Mouse (Mus musculus) CH12.LX (cell line): Measurements from ENCODE around the gene 1700029P11Rik. TPM values are rescaled to one million over a fixed set of nuclear protein-coding genes. Genes with fewer than 3 reads are reported as not detected.

ENCODE experiments used
- DNase-seq: peaks from one replicate; pipeline ENCODE4 v3.0.0-alpha.2; 2013; ENCODE audit errors: extremely low read depth
- H3K27ac ChIP-seq: 2 replicates; pipeline ENCODE4 v1.5.1; 2012; ENCODE audit warnings: low read depth, mild to moderate bottlenecking, control low read depth, moderate library complexity; ENCODE audit not compliant: insufficient read depth
- H3K27me3 ChIP-seq: replicated peaks from 2 replicates; pipeline ENCODE3; 2012; ENCODE audit warnings: inconsistent platforms
- H3K36me3 ChIP-seq, 2 experiments: replicated peaks in 1 of 2; 2 replicates each; pipeline versions ENCODE3 to v1.6.1; 2012; ENCODE audit warnings: inconsistent platforms in 1 of 2, low read length in 1 of 2, mild to moderate bottlenecking in 1 of 2, mixed read lengths in 1 of 2, moderate library complexity in 1 of 2; ENCODE audit not compliant: control insufficient read depth in 1 of 2, insufficient read depth in 1 of 2
- H3K4me1 ChIP-seq, 2 experiments: 2 replicates each; pipeline ENCODE4 v1.6.1; 2012; ENCODE audit warnings: inconsistent platforms in 1 of 2, moderate library complexity in 1 of 2; ENCODE audit not compliant: insufficient read depth in 2 of 2, control insufficient read depth in 1 of 2
- H3K4me2 ChIP-seq: 2 replicates; pipeline ENCODE4 v1.6.1; 2012; ENCODE audit warnings: low read depth, mild to moderate bottlenecking, control low read depth; ENCODE audit not compliant: poor library complexity, insufficient read depth, severe bottlenecking
- H3K4me3 ChIP-seq, 3 experiments: fragments of 150-350 bp in 1 of 3; sonication (generic) in 1 of 3; replicated peaks in 1 of 3; 2 replicates each; pipeline versions ENCODE3 to v1.5.1; 2011 to 2012; ENCODE audit warnings: low read depth in 2 of 3, low read length in 2 of 3, mild to moderate bottlenecking in 2 of 3, moderate library complexity in 2 of 3, control low read depth in 1 of 3, improper control_type of control experiment in 1 of 3, inconsistent platforms in 1 of 3, mixed read lengths in 1 of 3; ENCODE audit not compliant: poor library complexity in 1 of 3
- H3K79me2 ChIP-seq: replicated peaks from 2 replicates; pipeline ENCODE4 v1.6.1; 2012; ENCODE audit warnings: mild to moderate bottlenecking, moderate library complexity; ENCODE audit not compliant: control insufficient read depth, poor library complexity, insufficient read depth, severe bottlenecking; ENCODE audit errors: extremely low read depth
- H3K9ac ChIP-seq: 2 replicates; pipeline ENCODE4 v1.6.1; 2012; ENCODE audit warnings: low read depth, mild to moderate bottlenecking, control low read depth, moderate library complexity; ENCODE audit not compliant: insufficient read depth
- H3K9me3 ChIP-seq: replicated peaks from 2 replicates; pipeline ENCODE3; 2012; ENCODE audit warnings: low read length, inconsistent platforms, mixed read lengths
- BHLHE40 ChIP-seq: IDR thresholded peaks from 2 replicates; pipeline ENCODE4 v1.6.1; 2011; ENCODE audit warnings: mild to moderate bottlenecking, low read depth, low read length, improper control_type of control experiment
- CHD1 ChIP-seq: IDR thresholded peaks from 2 replicates; pipeline ENCODE4 v1.6.1; 2012; ENCODE audit warnings: low read depth, low read length, improper control_type of control experiment, inconsistent platforms
- CHD2 ChIP-seq: IDR thresholded peaks from 2 replicates; pipeline ENCODE4 v1.6.1; 2011; ENCODE audit warnings: low read length, improper control_type of control experiment
- CTCF ChIP-seq, 2 experiments: IDR thresholded peaks in 1 of 2; conservative IDR thresholded peaks in 1 of 2; 2 replicates each; pipeline ENCODE4 v1.5.1; 2011 to 2012; ENCODE audit warnings: low read depth in 2 of 2, low read length in 2 of 2, improper control_type of control experiment in 1 of 2, inconsistent platforms in 1 of 2, mild to moderate bottlenecking in 1 of 2, moderate library complexity in 1 of 2
- E2F4 ChIP-seq: IDR thresholded peaks from 2 replicates; pipeline ENCODE4 v1.6.1; 2011; ENCODE audit warnings: low read depth, low read length, improper control_type of control experiment; ENCODE audit not compliant: insufficient replicate concordance
- ELF1 ChIP-seq: IDR thresholded peaks from 2 replicates; pipeline ENCODE4 v1.6.1; 2014; ENCODE audit warnings: low read depth, mild to moderate bottlenecking, inconsistent platforms, low read length, improper control_type of control experiment
- EP300 ChIP-seq: IDR thresholded peaks from 2 replicates; pipeline ENCODE4 v1.6.1; 2011; ENCODE audit warnings: low read length, improper control_type of control experiment
- ETS1 ChIP-seq: conservative IDR thresholded peaks from 2 replicates; pipeline ENCODE4 v1.6.1; 2012; ENCODE audit warnings: low read depth, mild to moderate bottlenecking, inconsistent platforms, low read length, improper control_type of control experiment, moderate library complexity
- GABPA ChIP-seq: IDR thresholded peaks from 2 replicates; pipeline ENCODE4 v1.6.1; 2012; ENCODE audit warnings: low read depth, low read length, improper control_type of control experiment, inconsistent platforms; ENCODE audit not compliant: insufficient replicate concordance
- HCFC1 ChIP-seq: IDR thresholded peaks from 2 replicates; pipeline ENCODE4 v1.6.1; 2012; ENCODE audit warnings: low read depth, mild to moderate bottlenecking, inconsistent platforms, low read length, improper control_type of control experiment
- IRF4 ChIP-seq: IDR thresholded peaks from 2 replicates; pipeline ENCODE4 v1.6.1; 2014; ENCODE audit warnings: low read depth, mild to moderate bottlenecking, inconsistent platforms, low read length, improper control_type of control experiment
- JUN ChIP-seq: IDR thresholded peaks from 2 replicates; pipeline ENCODE4 v1.6.1; 2011; ENCODE audit warnings: low read depth, mild to moderate bottlenecking, low read length, improper control_type of control experiment, moderate library complexity; ENCODE audit not compliant: insufficient read depth
- JUND ChIP-seq: conservative IDR thresholded peaks from 2 replicates; pipeline ENCODE4 v1.6.1; 2011; ENCODE audit warnings: low read depth, low read length, improper control_type of control experiment
- KAT2A ChIP-seq: IDR thresholded peaks from 2 replicates; pipeline ENCODE4 v1.6.1; 2012; ENCODE audit warnings: low read length, improper control_type of control experiment, inconsistent platforms; ENCODE audit not compliant: insufficient replicate concordance
- MAFK ChIP-seq: IDR thresholded peaks from 2 replicates; pipeline ENCODE4 v1.6.1; 2011; ENCODE audit warnings: low read length, improper control_type of control experiment; ENCODE audit not compliant: insufficient replicate concordance
- MAX ChIP-seq: IDR thresholded peaks from 2 replicates; pipeline ENCODE4 v1.6.1; 2011; ENCODE audit warnings: low read length, improper control_type of control experiment
- MAZ ChIP-seq: IDR thresholded peaks from 2 replicates; pipeline ENCODE4 v1.6.1; 2012; ENCODE audit warnings: low read depth, mild to moderate bottlenecking, inconsistent platforms, low read length, improper control_type of control experiment, moderate library complexity
- MEF2A ChIP-seq: IDR thresholded peaks from 2 replicates; pipeline ENCODE4 v1.6.1; 2014; ENCODE audit warnings: low read depth, mild to moderate bottlenecking, inconsistent platforms, low read length, improper control_type of control experiment, borderline replicate concordance
- MXI1 ChIP-seq: IDR thresholded peaks from 2 replicates; pipeline ENCODE4 v1.6.1; 2011; ENCODE audit warnings: mild to moderate bottlenecking, low read depth, low read length, improper control_type of control experiment
- MYC ChIP-seq: IDR thresholded peaks from 2 replicates; pipeline ENCODE4 v1.6.1; 2011; ENCODE audit warnings: low read depth, mild to moderate bottlenecking, improper control_type of control experiment, low read length
- NELFE ChIP-seq: IDR thresholded peaks from 2 replicates; pipeline ENCODE4 v1.6.1; 2011; ENCODE audit warnings: low read depth, low read length, improper control_type of control experiment
- NRF1 ChIP-seq: IDR thresholded peaks from 2 replicates; pipeline ENCODE4 v1.6.1; 2014; ENCODE audit warnings: low read depth, mild to moderate bottlenecking, inconsistent platforms, low read length, improper control_type of control experiment, moderate library complexity
- PAX5 ChIP-seq: IDR thresholded peaks from 2 replicates; pipeline ENCODE4 v1.6.1; 2012; ENCODE audit warnings: low read length, inconsistent platforms, mixed read lengths
- POLR2A ChIP-seq: IDR thresholded peaks from 2 replicates; pipeline ENCODE4 v1.6.1; 2011; ENCODE audit warnings: low read depth, mild to moderate bottlenecking, improper control_type of control experiment, low read length
- POLR2AphosphoS2 ChIP-seq: IDR thresholded peaks from 2 replicates; pipeline ENCODE4 v1.6.1; 2011; ENCODE audit warnings: low read depth, low read length, improper control_type of control experiment
- RAD21 ChIP-seq: IDR thresholded peaks from 2 replicates; pipeline ENCODE4 v1.6.1; 2011; ENCODE audit warnings: low read depth, mild to moderate bottlenecking, low read length, improper control_type of control experiment, moderate library complexity
- RCOR1 ChIP-seq: conservative IDR thresholded peaks from 2 replicates; pipeline ENCODE4 v1.6.1; 2012; ENCODE audit warnings: low read depth, mild to moderate bottlenecking, inconsistent platforms, low read length, improper control_type of control experiment
- SIN3A ChIP-seq: IDR thresholded peaks from 2 replicates; pipeline ENCODE4 v1.6.1; 2012; ENCODE audit warnings: low read length, improper control_type of control experiment, inconsistent platforms
- SMC3 ChIP-seq: IDR thresholded peaks from 2 replicates; pipeline ENCODE4 v1.6.1; 2011; ENCODE audit warnings: low read depth, low read length, improper control_type of control experiment
- TBP ChIP-seq: conservative IDR thresholded peaks from 2 replicates; pipeline ENCODE4 v1.6.1; 2011; ENCODE audit warnings: low read depth, low read length, improper control_type of control experiment
- TCF12 ChIP-seq: IDR thresholded peaks from 2 replicates; pipeline ENCODE4 v1.6.1; 2014; ENCODE audit warnings: low read depth, mild to moderate bottlenecking, inconsistent platforms, low read length, improper control_type of control experiment
- UBTF ChIP-seq: IDR thresholded peaks from 2 replicates; pipeline ENCODE4 v1.6.1; 2012; ENCODE audit warnings: low read depth, mild to moderate bottlenecking, inconsistent platforms, low read length, improper control_type of control experiment, moderate library complexity
- USF1 ChIP-seq: IDR thresholded peaks from 2 replicates; pipeline ENCODE4 v1.6.1; 2014; ENCODE audit warnings: low read depth, mild to moderate bottlenecking, inconsistent platforms, low read length, improper control_type of control experiment
- USF2 ChIP-seq: conservative IDR thresholded peaks from 2 replicates; pipeline ENCODE4 v1.6.1; 2011; ENCODE audit warnings: low read depth, low read length, improper control_type of control experiment
- ZC3H11A ChIP-seq: IDR thresholded peaks from 2 replicates; pipeline ENCODE4 v1.6.1; 2012; ENCODE audit warnings: low read depth, mild to moderate bottlenecking, inconsistent platforms, low read length, improper control_type of control experiment
- ZKSCAN1 ChIP-seq: IDR thresholded peaks from 2 replicates; pipeline ENCODE4 v1.6.1; 2012; ENCODE audit warnings: low read depth, inconsistent platforms, low read length, improper control_type of control experiment, borderline replicate concordance
- ZMIZ1 ChIP-seq: IDR thresholded peaks from 2 replicates; pipeline ENCODE4 v1.6.1; 2012; ENCODE audit warnings: low read depth, mild to moderate bottlenecking, inconsistent platforms, low read length, improper control_type of control experiment
- ZNF384 ChIP-seq: IDR thresholded peaks from 2 replicates; pipeline ENCODE4 v1.6.1; 2012; ENCODE audit warnings: low read depth, low read length, improper control_type of control experiment, inconsistent platforms
- dilution Hi-C: fragments of 300-500 bp; cut with MboI; formaldehyde crosslinking; loops from 2 replicates; pipeline ENCODE4 v1.14.3; 2020; ENCODE audit warnings: low sequenced_read_pairs; ENCODE audit not compliant: extremely low pct_unique_long_range_greater_than_20kb, extremely low pct_ligation_motif_present
- in situ Hi-C: fragments of 300-500 bp; cut with MboI; formaldehyde crosslinking; loops from 3 replicates; pipeline ENCODE4 v1.14.3; 2019; ENCODE audit warnings: low sequenced_read_pairs, low pct_ligation_motif_present, low pct_unique_long_range_greater_than_20kb, mixed read lengths
- polyA plus RNA-seq: library from polyadenylated mRNA; unstranded; fragments of >175 nt; gene quantifications from 2 replicates; pipeline ENCODE4 v1.2.1, GENCODE M21; 2012; ENCODE audit warnings: low read depth; ENCODE audit not compliant: insufficient read length
- total RNA-seq, 2 experiments: library from RNA; depleted of rRNA; stranded (reverse); fragments of 300-350 nt in 1 of 2; fragments of >200 nt in 1 of 2; gene quantifications; 2 replicates each; pipeline ENCODE4 v1.2.3; 2012 to 2014

The 1700029P11Rik gene
- total and polyA plus RNA-seq, 3 experiments, result not detected

GRCm38 (mm10) chr15:81960171-81961077 lies 19.9 kb upstream of the 1700029P11Rik start, which contains the start of gene Pmm1:
TSS of gene Pmm1 (minus strand) at chr15:81960930.
- dilution Hi-C loops, result no loop called here

GRCm38 (mm10) chr15:81961078-81961451 lies 19.3 kb upstream of the 1700029P11Rik start:
- DNase-seq, result no peak
- Histone ChIP-seq H3K9ac (peak overlapping the region; percentile 66), H3K36me3 (peaks cover 11 to 27% of the 10 kb centered on the region in 2 experiments), H3K4me3 (peak overlapping the region; percentile 44 to 54 (median 47)), H3K4me2 (peak overlapping the region; percentile 76), H3K27me3 (no peaks in the 10 kb centered on the region), H3K79me2 (peaks cover 18% of the 10 kb centered on the region), H3K4me1 (peaks cover 4 to 34% of the 10 kb centered on the region in 2 experiments; a peak in 3 of 4 replicates), H3K27ac (no peak overlapping the region), H3K9me3 (no peaks in the 10 kb centered on the region)
- no peak for TF ChIP-seq MAFK
- TF ChIP-seq KAT2A, result no peak
- TF ChIP-seq HCFC1, result no peak
- no peak for TF ChIP-seq ZKSCAN1
- dilution Hi-C loops, result no loop called here
- in situ Hi-C loops, result no loop called here

More at GRCm38 (mm10) chr15:81960171-81961077, 19.9 kb upstream of the 1700029P11Rik start, which contains the start of gene Pmm1:
- H3K36me3 ChIP-seq, result peaks cover 17 to 34% of the 10 kb centered on the region in 2 experiments
- no peaks in the 10 kb centered on the region for H3K9me3 ChIP-seq
- H3K4me1 ChIP-seq, result peaks cover 4 to 29% of the 10 kb centered on the region in 2 experiments; a peak in 3 of 4 replicates
- DNase-seq, result peak; percentile 99
- H3K9ac ChIP-seq, result peak within 1 kb of the TSS; percentile 92
- peaks cover 18% of the 10 kb centered on the region for H3K79me2 ChIP-seq
- peak within 1 kb of the TSS; percentile 75 for H3K27ac ChIP-seq
- H3K4me2 ChIP-seq, result peak within 1 kb of the TSS; percentile 76
- TF ChIP-seq POLR2AphosphoS2 (no peak), GABPA (no peak), POLR2A (peak; percentile 81), TCF12 (peak; percentile 65), SIN3A (peak; percentile 83), ZKSCAN1 (no peak), E2F4 (no peak), ZC3H11A (peak; percentile 62), SMC3 (peak; percentile 93), CHD2 (no peak), MXI1 (peak; percentile 74), EP300 (no peak), USF2 (no peak), CHD1 (peak; percentile 51; the same call in 1 of the 2 replicates), IRF4 (0 out of 2 replicates have a peak, but pooled peaks have one; percentile 30), JUN (no peak), ETS1 (no peak), PAX5 (no peak), MAX (peak; percentile 81; the same call in 1 of the 2 replicates), TBP (no peak), MYC (peak; percentile 68; the same call in 1 of the 2 replicates), ZMIZ1 (peak; percentile 57; the same call in 1 of the 2 replicates), HCFC1 (no peak), UBTF (0 out of 2 replicates have a peak, but pooled peaks have one; percentile 53), KAT2A (no peak), ZNF384 (no peak), MAFK (no peak), NELFE (peak; percentile 78), ELF1 (peak; percentile 80), MEF2A (0 out of 2 replicates have a peak, but pooled peaks have one; percentile 8), BHLHE40 (peak; percentile 94), NRF1 (peak; percentile 75), CTCF (conservative IDR thresholded peaks at IDR 0.05 in 1 of 2, IDR thresholded peaks at IDR 0.05 in 1 of 2; ENCODE audit: low read depth in 2 of 2, low read length in 2 of 2) (peak; percentile 14 to 94; a peak in 2 of 4 replicates), MAZ (peak; percentile 7; the same call in 1 of the 2 replicates), RCOR1 (peak; percentile 56; the same call in 1 of the 2 replicates), RAD21 (peak; percentile 85), JUND (no peak), USF1 (no peak)
- TF ChIP-seq, all 38 proteins: peak for 21
- Histone ChIP-seq H3K4me3 (peak within 1 kb of the TSS; percentile 63 to 95 (median 95)), H3K27me3 (no peaks in the 10 kb centered on the region)
- in situ Hi-C loops, result no loop called here
